Mouse (Mus musculus) E14TG2a.4 (cell line): ENCODE results near the gene Gm21970.
A peak's percentile ranks its signal among the peaks of the same experiment; 100 is the strongest.

Experiments used
- H3K27me3 ChIP-seq: 2 replicates; pipeline ENCODE4 v1.6.1; 2014; ENCODE audit warnings: low read length, control low read depth; ENCODE audit not compliant: insufficient read depth
- H3K36me3 ChIP-seq: 2 replicates; pipeline ENCODE4 v1.6.1; 2014; ENCODE audit warnings: low read length, control low read depth; ENCODE audit not compliant: insufficient read depth
- H3K4me1 ChIP-seq: replicated peaks from 2 replicates; pipeline ENCODE4 v1.6.1; 2014; ENCODE audit warnings: low read depth, low read length, control low read depth
- H3K4me3 ChIP-seq: replicated peaks from 2 replicates; pipeline ENCODE4 v1.5.1; 2014; ENCODE audit warnings: mild to moderate bottlenecking, low read length
- H3K9me3 ChIP-seq: 2 replicates; pipeline ENCODE4 v1.6.1; 2014; ENCODE audit warnings: low read length, control low read depth
- CTCF ChIP-seq: conservative IDR thresholded peaks from 2 replicates; pipeline ENCODE4 v1.5.1; 2014; ENCODE audit warnings: low read length
- NANOG ChIP-seq: IDR thresholded peaks from 2 replicates; pipeline ENCODE4 v1.6.1; 2014; ENCODE audit warnings: borderline replicate concordance, low read length, mixed read lengths
- POU5F1 ChIP-seq: IDR thresholded peaks from 2 replicates; pipeline ENCODE4 v1.6.1; 2014; ENCODE audit warnings: low read length, borderline replicate concordance

Gene Gm21970

DNA sequence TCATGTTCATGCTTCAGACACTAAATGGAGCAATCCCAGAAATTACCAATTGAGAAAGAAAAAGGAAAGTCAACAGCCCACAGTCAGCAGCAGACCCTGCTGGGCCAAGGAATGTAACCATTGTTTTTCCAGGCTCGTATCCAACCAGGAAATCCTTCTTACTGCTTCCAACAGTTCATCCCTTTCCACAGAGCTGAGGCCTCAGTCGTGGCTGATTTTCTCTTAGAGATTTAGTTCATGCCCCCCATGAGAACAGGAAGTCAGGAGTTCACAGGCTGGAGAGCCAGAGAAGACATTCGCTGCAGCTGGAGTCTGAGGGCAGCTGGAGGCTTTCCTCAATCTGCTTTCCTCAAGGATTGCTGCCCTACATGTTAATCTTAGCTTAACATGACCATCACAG is 28.0 kb upstream of the Gm21970 start:
- peaks cover 9% of the 10 kb centered on the region; the same call in 1 of the 2 replicates for H3K27me3 ChIP-seq
- H3K4me1 ChIP-seq, result no peaks in the 10 kb centered on the region
- TF ChIP-seq CTCF (no peak), POU5F1 (no peak), NANOG (no peak)
- H3K9me3 ChIP-seq, result no peaks in the 10 kb centered on the region; the same call in 1 of the 2 replicates
- no peak overlapping the region for H3K4me3 ChIP-seq
- no peaks in the 10 kb centered on the region for H3K36me3 ChIP-seq

DNA sequence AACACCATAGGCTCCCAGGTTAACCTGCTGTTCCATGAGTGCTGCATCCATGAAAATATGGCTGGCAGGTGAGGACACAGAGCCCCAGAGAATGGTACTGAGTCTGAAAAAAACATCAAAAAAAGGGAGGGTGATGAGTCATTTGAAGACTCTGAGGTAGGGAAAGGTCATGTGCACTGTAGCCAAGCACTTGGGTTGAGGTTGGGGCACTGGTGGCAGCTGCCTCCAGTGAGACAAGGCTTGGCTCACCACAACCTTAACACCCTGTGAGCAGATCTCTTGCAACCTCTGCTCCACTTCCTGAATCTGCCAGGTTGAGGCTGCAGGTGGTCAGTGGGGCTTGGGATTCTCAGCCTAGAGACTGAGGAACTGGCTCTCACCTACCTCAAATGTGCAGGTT is 25.0 kb upstream of the Gm21970 start:
- no peaks in the 10 kb centered on the region for H3K36me3 ChIP-seq
- H3K4me1 ChIP-seq, result no peaks in the 10 kb centered on the region
- no peaks in the 10 kb centered on the region; the same call in 1 of the 2 replicates for H3K9me3 ChIP-seq
- H3K27me3 ChIP-seq, result peaks cover 12% of the 10 kb centered on the region; the same call in 1 of the 2 replicates
- no peak for TF ChIP-seq CTCF
- TF ChIP-seq POU5F1, result no peak
- TF ChIP-seq NANOG, result no peak
- no peak overlapping the region for H3K4me3 ChIP-seq

DNA sequence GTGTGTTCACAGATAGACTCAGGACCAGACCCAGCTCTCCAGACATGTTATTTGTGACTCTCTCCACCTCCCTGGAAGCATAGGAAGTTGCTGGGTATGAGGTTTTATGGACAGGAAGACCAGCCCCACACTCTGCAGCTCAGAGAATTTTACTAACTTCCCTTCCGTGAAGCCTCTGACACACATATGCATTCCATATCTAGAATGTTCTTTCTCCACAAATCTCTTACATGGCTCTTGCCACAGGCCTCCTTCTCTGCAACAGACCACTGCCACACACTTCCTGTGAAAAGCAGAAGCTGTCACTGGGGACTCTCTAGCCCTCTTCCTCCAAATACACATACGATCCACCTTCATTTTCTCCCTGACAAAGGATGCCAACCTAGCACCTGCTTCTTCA is 24.5 kb upstream of the Gm21970 start:
- no peak overlapping the region for H3K4me3 ChIP-seq
- no peak for TF ChIP-seq NANOG
- H3K27me3 ChIP-seq, result peaks cover 12% of the 10 kb centered on the region; the same call in 1 of the 2 replicates
- H3K36me3 ChIP-seq, result no peaks in the 10 kb centered on the region
- no peaks in the 10 kb centered on the region; the same call in 1 of the 2 replicates for H3K9me3 ChIP-seq
- no peaks in the 10 kb centered on the region; the same call in 1 of the 2 replicates for H3K4me1 ChIP-seq

DNA sequence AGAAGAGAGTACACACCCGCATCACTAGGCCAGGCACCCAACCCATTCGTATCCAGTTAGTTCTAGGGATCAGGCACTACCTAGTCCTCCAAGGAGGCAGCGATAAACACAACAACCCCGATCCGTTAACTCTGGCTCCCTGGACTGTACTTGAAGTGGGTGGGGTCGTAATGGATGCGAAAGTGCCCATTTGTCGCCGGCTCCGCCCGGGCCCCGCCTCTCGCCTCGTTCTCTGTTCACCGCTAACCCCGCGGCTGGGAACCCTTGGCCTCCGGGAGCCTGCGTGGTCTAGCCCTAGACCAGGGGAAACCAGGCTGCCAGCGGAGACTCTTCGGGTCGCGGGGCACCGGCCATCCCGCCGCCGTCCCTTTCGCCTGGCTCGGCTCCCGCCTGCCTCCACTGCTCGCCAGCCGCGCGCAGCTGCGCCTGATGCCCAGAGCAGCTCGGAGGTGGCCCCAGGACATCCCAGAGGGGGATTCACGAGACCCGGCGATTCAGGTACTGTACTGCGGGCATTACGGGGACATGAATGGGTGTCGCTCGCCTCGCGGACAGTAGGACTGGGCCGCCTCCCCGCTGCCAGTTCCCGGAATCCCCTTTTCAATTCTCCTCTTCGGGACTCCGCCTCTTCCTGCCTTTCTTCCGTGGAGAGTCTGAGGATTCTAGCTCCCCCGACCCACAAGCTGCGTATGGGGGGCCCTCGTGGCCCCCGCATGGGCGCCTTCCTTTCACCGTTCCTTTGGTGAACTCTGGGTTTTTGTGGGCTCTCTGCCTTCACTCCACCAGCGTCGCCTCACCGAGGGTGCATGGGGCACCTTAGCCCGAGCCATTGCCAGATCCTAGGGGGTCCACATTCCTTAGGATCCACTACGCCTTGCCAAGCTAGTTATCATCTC is 18.7 kb upstream of the Gm21970 start, which contains the start of gene Ifnar2:
Gene Ifnar2, plus strand, starts transcription at position 207 of the 896 bp plus-strand sequence.
- TF ChIP-seq NANOG, result no peak
- no peak for TF ChIP-seq CTCF
- TF ChIP-seq POU5F1, result no peak
- Histone ChIP-seq H3K36me3 (no peaks in the 10 kb centered on the region), H3K4me3 (peak within 1 kb of the TSS; percentile 98), H3K9me3 (no peaks in the 10 kb centered on the region; the same call in 1 of the 2 replicates), H3K27me3 (peaks cover 8% of the 10 kb centered on the region; the same call in 1 of the 2 replicates), H3K4me1 (peaks cover 32% of the 10 kb centered on the region)

DNA sequence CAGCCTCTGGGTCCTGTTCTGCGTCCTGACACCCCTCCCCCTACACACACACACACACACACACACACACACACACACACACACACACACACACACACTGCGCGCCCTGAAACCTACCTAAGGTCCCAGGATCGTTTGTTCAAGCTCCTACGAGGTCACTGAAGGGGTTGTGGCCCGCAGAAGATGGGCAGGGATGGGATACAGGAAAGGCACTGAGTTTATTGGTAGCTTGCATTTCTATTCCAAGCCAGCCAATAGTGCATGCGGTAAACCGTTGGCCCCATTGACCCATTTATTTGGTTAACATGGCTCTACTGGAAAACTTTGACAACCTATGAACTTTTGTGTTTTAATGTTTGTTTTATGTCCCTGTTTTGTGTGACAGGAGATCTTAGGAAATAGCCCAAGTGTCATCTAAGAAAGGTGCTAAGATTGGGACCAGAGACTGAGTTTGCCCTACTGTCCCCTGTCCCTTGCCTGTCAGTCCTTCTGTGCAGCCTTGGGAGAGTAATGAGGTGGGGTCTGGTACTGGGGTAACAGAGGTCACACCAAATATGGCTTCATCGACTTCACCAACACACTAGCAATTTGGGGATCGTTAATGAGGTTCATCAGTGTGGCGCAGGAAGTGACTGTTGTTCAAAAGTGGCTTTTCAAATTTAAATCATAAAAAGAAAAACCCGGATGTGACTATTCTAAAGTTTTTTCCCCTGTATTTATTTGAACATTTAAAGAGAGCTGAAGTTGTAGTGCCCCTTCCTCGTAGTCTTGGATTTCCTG is 17.9 kb upstream of the Gm21970 start:
- peaks cover 40% of the 10 kb centered on the region for H3K4me1 ChIP-seq
- TF ChIP-seq POU5F1, result no peak
- no peak for TF ChIP-seq CTCF
- TF ChIP-seq NANOG, result no peak
- peaks cover 5% of the 10 kb centered on the region; the same call in 1 of the 2 replicates for H3K27me3 ChIP-seq
- H3K4me3 ChIP-seq, result peak overlapping the region; percentile 98
- H3K36me3 ChIP-seq, result no peaks in the 10 kb centered on the region
- no peaks in the 10 kb centered on the region for H3K9me3 ChIP-seq

DNA sequence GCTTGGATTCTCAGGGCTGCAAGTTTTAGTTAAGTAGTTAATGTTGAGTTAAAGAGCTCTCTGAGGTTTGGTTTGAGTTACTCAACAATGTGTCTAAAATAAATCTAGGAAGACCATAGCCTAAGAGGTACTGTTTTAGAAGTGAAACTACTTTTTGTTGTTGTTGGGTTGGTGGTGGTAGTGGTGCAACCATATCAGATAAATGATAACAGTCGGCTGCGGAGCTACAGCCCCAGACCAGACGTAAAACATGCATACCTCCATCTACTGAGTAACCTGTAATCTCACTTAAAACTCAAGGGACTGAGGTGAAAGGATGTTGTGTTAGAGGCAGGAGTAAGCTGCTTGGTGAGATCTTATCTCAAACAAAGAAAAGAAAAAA is 17.3 kb upstream of the Gm21970 start:
- no peak overlapping the region for H3K4me3 ChIP-seq
- H3K9me3 ChIP-seq, result no peaks in the 10 kb centered on the region
- H3K36me3 ChIP-seq, result no peaks in the 10 kb centered on the region
- peaks cover 45% of the 10 kb centered on the region for H3K4me1 ChIP-seq
- TF ChIP-seq POU5F1 (no peak), CTCF (no peak), NANOG (no peak)
- H3K27me3 ChIP-seq, result peaks cover 5% of the 10 kb centered on the region; the same call in 1 of the 2 replicates

DNA sequence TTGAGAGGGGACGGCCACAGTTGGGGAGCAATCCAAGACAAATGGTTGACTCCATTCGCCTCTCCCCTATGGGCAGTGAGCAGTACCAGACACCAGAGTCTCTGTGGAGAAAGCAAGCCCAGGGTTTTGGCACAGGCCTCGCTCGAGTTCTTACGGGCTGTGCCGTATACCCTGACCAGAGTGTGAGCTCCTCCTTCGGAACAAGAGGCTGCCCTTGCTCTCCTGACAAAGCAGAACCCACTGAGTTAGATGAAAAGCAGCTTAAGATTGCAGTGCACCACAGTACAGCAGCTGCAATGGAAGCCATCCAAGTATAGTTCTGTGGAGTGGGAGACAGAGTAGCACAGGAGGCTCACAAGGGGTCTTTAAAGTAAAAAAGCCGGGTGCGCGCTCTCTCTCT is 14.8 kb upstream of the Gm21970 start:
- peaks cover 2% of the 10 kb centered on the region; the same call in 1 of the 2 replicates for H3K27me3 ChIP-seq
- no peaks in the 10 kb centered on the region for H3K9me3 ChIP-seq
- TF ChIP-seq NANOG (no peak), CTCF (no peak), POU5F1 (no peak)
- H3K4me1 ChIP-seq, result peaks cover 66% of the 10 kb centered on the region
- no peak overlapping the region for H3K4me3 ChIP-seq
- H3K36me3 ChIP-seq, result no peaks in the 10 kb centered on the region

DNA sequence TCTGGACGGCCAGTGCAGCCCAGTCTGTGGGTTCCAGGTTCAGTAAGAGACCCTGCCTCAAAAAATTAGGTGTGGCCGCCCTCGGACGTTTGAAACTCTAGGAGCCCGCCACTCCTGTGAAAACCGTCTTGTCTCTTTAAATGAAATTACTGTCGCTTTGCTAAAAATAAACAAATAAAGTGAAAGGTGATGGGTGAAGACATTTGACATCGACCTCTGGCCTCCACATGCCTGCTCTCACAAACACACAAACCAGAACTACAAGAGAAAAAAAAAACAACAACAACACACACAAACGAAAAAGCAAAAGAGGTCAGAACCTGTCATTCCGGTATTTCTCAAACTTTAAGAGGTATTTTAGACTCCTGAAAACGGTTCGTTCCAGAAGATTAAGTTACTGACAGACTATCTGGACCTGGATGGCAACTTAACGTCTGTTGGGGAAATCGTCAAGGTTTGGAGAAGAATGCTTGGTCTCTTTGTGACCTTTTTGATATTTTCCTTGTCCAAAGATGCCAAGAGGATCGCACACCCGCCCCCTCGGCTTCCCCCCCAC is 13.0 kb upstream of the Gm21970 start:
- H3K36me3 ChIP-seq, result no peaks in the 10 kb centered on the region
- no peak for TF ChIP-seq CTCF
- no peak for TF ChIP-seq NANOG
- TF ChIP-seq POU5F1, result no peak
- H3K4me3 ChIP-seq, result peak overlapping the region; percentile 17; the same call in 1 of the 2 replicates
- no peaks in the 10 kb centered on the region for H3K9me3 ChIP-seq
- H3K4me1 ChIP-seq, result peaks cover 78% of the 10 kb centered on the region
- H3K27me3 ChIP-seq, result peaks cover 2% of the 10 kb centered on the region; the same call in 1 of the 2 replicates
